Mouse (Mus musculus) forebrain, postnatal 0 days (tissue): ENCODE results near the gene Slc25a53. TPM values are rescaled to one million over a fixed set of nuclear protein-coding genes. Genes with fewer than 3 reads are reported as not detected.
"Not testable (repeated sequence)": the region's sequence is repeated elsewhere in the genome, so short reads cannot be mapped to it uniquely, and the experiment has no call there.

Source experiments
- ATAC-seq: fragments of 200-750 bp; cut with Nextera tagmentation; 2 replicates; pipeline ENCODE4 v1.8.0; 2017; ENCODE audit warnings: mild to moderate bottlenecking, moderate library complexity
- DNase-seq: peaks from one replicate; pipeline ENCODE4 v3.0.0-alpha.2; 2015
- H3K27ac ChIP-seq: fragments of 300-500 bp; sonication (generic); 2 replicates; pipeline ENCODE4 v1.5.1; 2014; ENCODE audit warnings: low read depth, mild to moderate bottlenecking, antibody characterized with exemption, low read length, moderate library complexity, mixed read lengths
- H3K27me3 ChIP-seq: fragments of 300-500 bp; sonication (generic); 2 replicates; pipeline ENCODE4 v1.6.1; 2014; ENCODE audit warnings: mild to moderate bottlenecking, low read length, mixed read lengths; ENCODE audit not compliant: insufficient read depth
- H3K36me3 ChIP-seq: fragments of 300-500 bp; sonication (generic); 2 replicates; pipeline ENCODE4 v1.6.1; 2014; ENCODE audit warnings: mild to moderate bottlenecking, moderate library complexity; ENCODE audit not compliant: insufficient read depth
- H3K4me1 ChIP-seq: fragments of 300-500 bp; sonication (generic); 2 replicates; pipeline ENCODE4 v1.6.1; 2014; ENCODE audit warnings: antibody characterized with exemption; ENCODE audit not compliant: insufficient read depth
- H3K4me2 ChIP-seq: fragments of 300-500 bp; sonication (generic); 2 replicates; pipeline ENCODE4 v1.6.1; 2014; ENCODE audit warnings: low read depth, mild to moderate bottlenecking, moderate library complexity
- H3K4me3 ChIP-seq: fragments of 300-500 bp; sonication (generic); 2 replicates; pipeline ENCODE4 v1.5.1; 2014; ENCODE audit warnings: low read depth, low read length, mixed read lengths
- H3K9ac ChIP-seq: fragments of 300-500 bp; sonication (generic); 2 replicates; pipeline ENCODE4 v1.6.1; 2014; ENCODE audit warnings: mild to moderate bottlenecking
- H3K9me3 ChIP-seq: fragments of 300-500 bp; sonication (generic); 2 replicates; pipeline ENCODE4 v1.6.1; 2016; ENCODE audit warnings: low read length
- CTCF ChIP-seq: sonication (generic); IDR thresholded peaks from 2 replicates; pipeline ENCODE4 v1.5.1; 2016; ENCODE audit warnings: antibody characterized with exemption, control low read depth, low read depth
- WGBS: fragments of 180-500 bp; shearing (Covaris S2); extraction: QIAGEN DNeasy Blood & Tissue Kit; methylation state at CpG from one replicate; pipeline ENCODE4 v1.1.7; 2014; 5-methylcytosine and 5-hydroxymethylcytosine counted together
- polyA plus RNA-seq: library from polyadenylated mRNA; unstranded; fragments of >200 nt; fragmentation: Nextera tagmentation; extraction: Ambion mirVana; gene quantifications from 2 replicates; pipeline ENCODE4 v1.2.1, GENCODE M21; 2015
- total RNA-seq: library from RNA; depleted of rRNA; stranded (reverse); fragments of >200 nt; gene quantifications from 2 replicates; pipeline ENCODE4 v1.2.3, GENCODE M21; 2014

The Slc25a53 gene
- total and polyA plus RNA-seq, 2 experiments from 2014 or later = 12.3 to 48.5 TPM

- peak; percentile 6 for TF ChIP-seq CTCF
- WGBS = 22% methylated on average over 26 of the region's 26 CpGs
These were observed 45.0 kb downstream of the Slc25a53 start, which contains the start of gene Zcchc18 for GRCm38 (mm10) chrX:136992978-136993547. Zcchc18 (plus strand) TSS chrX:136993155.

GRCm38 (mm10) chrX:136992191-136992965, 45.7 kb downstream of the Slc25a53 start:
- 25% methylated on average over 19 of the region's 19 CpGs for WGBS
- Histone ChIP-seq H3K4me2 (peak overlapping the region; percentile 53), H3K9me3 (no peaks in the 10 kb centered on the region), H3K27me3 (no peaks in the 10 kb centered on the region), H3K36me3 (no peaks in the 10 kb centered on the region), H3K4me1 (no peaks in the 10 kb centered on the region), H3K9ac (peak overlapping the region; percentile 68), H3K27ac (peak overlapping the region; percentile 94), H3K4me3 (peak overlapping the region; percentile 53)
- no peak for TF ChIP-seq CTCF
- DNase-seq (no peak), ATAC-seq (peak; percentile 50)

More at GRCm38 (mm10) chrX:136992978-136993547, 45.0 kb downstream of the Slc25a53 start, which contains the start of gene Zcchc18:
- DNase-seq (peak; percentile 92), ATAC-seq (peak; percentile 97)
- Histone ChIP-seq H3K4me1 (no peaks in the 10 kb centered on the region), H3K27me3 (no peaks in the 10 kb centered on the region), H3K4me2 (peak within 1 kb of the TSS; percentile 53), H3K9ac (peak within 1 kb of the TSS; percentile 68), H3K4me3 (peak within 1 kb of the TSS; percentile 53), H3K27ac (peak within 1 kb of the TSS; percentile 94), H3K36me3 (no peaks in the 10 kb centered on the region), H3K9me3 (no peaks in the 10 kb centered on the region)

DNA sequence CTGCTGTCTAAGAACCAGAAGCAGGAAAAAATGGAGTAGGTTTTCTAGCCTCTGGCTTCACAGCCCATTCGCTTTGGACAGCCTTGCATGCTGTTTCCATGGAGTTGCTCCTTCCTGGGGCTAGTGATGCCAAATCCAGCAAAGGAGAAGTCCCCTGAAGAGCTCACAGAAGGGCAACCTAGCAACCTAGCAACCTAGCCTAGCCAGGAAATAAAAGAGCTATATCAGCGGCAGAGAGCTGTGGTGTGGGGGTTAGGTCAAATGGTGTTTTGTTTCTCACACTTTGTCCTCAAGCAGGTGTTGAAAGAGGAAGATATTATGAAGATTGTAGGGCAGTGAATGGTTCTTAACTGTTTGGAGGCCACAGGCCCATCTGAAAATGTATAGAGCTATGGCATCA, 46.8 kb downstream of the Slc25a53 start:
- Histone ChIP-seq H3K4me3 (no peak overlapping the region), H3K4me2 (peak overlapping the region; percentile 53), H3K4me1 (no peaks in the 10 kb centered on the region), H3K9me3 (no peaks in the 10 kb centered on the region), H3K27ac (no peak overlapping the region), H3K36me3 (no peaks in the 10 kb centered on the region), H3K27me3 (no peaks in the 10 kb centered on the region), H3K9ac (0 out of 2 replicates have a peak overlapping the region, but pooled peaks have one; percentile 68)
- no peak for TF ChIP-seq CTCF
- 51% methylated on average over 2 of the region's 2 CpGs for WGBS
- DNase-seq (no peak), ATAC-seq (no peak)

DNA sequence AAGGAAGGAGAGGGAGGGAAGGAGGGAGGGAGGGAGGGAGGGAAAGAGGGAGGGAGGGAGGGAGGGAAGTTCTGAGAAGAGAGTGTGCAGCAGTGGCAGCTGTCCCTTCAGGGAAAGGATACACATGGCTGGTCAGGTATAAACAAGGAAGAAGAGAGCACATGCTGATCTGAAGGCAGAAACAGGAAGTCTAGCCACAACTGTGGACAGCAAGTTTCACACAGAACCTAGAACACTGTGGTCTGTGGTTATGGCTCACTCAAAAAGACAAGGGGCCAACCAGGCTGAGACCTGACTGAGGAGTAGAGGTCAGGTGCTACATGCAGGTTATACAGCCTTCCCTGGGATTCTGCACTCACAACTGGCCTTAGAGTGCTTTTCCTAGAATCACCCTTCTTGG, 52.1 kb downstream of the Slc25a53 start:
- no peak for ATAC-seq
- H3K36me3 ChIP-seq = no peaks in the 10 kb centered on the region
- no peak overlapping the region for H3K4me2 ChIP-seq
- no peak overlapping the region for H3K27ac ChIP-seq
- H3K4me1 ChIP-seq = no peaks in the 10 kb centered on the region
- H3K9ac ChIP-seq = no peak overlapping the region
- H3K9me3 ChIP-seq = no peaks in the 10 kb centered on the region
- TF ChIP-seq CTCF = no peak
- H3K27me3 ChIP-seq = no peaks in the 10 kb centered on the region
- DNase-seq = no peak
- no peak overlapping the region for H3K4me3 ChIP-seq

- ATAC-seq = no peak
- Histone ChIP-seq H3K27ac (no peak overlapping the region), H3K27me3 (no peaks in the 10 kb centered on the region), H3K36me3 (no peaks in the 10 kb centered on the region), H3K4me3 (no peak overlapping the region), H3K9ac (no peak overlapping the region), H3K4me1 (no peaks in the 10 kb centered on the region), H3K9me3 (no peaks in the 10 kb centered on the region), H3K4me2 (no peak overlapping the region)
- DNase-seq = no peak
- peak; percentile 58 for TF ChIP-seq CTCF
These were observed 59.5 kb downstream of the Slc25a53 start for GRCm38 (mm10) chrX:136978616-136979015.

DNA sequence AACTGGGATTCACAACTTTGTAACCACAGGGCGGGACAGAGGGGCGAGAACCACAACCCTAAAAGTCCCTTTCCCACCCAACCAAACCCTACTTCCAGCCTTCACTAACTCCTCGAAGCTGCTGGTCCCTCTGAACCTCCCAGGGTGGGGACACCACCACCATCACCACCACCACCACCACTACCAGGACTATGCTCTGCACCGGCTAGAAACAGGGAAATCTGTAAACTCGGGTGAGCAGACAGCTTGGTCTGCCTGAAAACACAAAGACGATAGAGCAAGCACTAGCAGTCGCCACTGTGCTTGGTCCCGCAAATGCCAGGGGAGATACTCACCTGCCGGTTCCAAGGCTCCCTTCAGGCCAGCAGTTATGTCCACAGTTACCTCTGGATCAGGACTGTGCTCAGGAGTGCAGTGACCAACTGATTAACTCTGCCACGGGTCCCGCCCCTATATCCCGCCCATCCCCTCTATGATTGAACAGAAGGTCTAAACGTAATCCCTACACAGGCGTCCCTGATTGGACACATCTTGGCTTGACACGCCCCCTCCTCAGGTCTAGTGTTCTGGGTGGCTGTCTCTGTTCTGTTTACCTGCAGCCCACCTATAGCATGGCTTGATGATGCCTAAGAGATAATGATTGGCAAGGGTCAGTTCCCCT, 61.5 kb downstream of the Slc25a53 start, which contains the start of the genes Tmsb15l and Tmsb15b1:
Gene Tmsb15l (minus strand): TSS at position 446 of the 661 bp plus-strand sequence.
Gene Tmsb15b1 (minus strand): TSS at position 451 of the 661 bp plus-strand sequence.
- peak; percentile 100 for ATAC-seq
- Histone ChIP-seq H3K27ac (no peak within 1 kb of the TSS), H3K4me2 (peak within 1 kb of the TSS; percentile 56), H3K9me3 (no peaks in the 10 kb centered on the region), H3K36me3 (no peaks in the 10 kb centered on the region), H3K4me3 (peak within 1 kb of the TSS; percentile 43), H3K9ac (peak within 1 kb of the TSS; percentile 47), H3K27me3 (no peaks in the 10 kb centered on the region), H3K4me1 (no peaks in the 10 kb centered on the region)
- peak; percentile 83 for DNase-seq
- TF ChIP-seq CTCF = no peak
- WGBS = 39% methylated on average over 15 of the region's 15 CpGs

DNA sequence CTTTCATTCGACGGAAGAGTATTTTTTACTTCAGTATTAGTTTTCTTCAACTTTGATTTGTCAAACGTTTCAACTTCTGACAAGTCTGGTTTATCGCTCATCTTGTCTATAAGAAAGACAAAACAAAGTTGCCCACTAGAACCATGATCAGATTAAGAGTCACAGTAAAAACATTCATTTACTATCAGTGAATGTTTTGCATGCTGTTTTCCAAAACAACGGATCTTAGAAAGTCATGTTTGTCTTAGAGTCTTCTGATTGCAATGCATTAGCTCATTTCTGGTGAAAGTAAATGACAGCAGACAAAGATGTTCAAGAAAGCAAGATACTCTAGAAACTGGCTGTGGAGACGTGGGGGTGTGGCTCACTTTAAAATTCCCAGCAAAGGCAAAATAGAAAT, 62.7 kb downstream of the Slc25a53 start, which contains the start of gene Tmsb15b2:
Gene Tmsb15b2 (minus strand): TSS at position 101 of the 400 bp plus-strand sequence.
- H3K4me3 ChIP-seq = peak within 1 kb of the TSS; percentile 43
- ATAC-seq, H3K36me3 ChIP-seq, H3K9me3 ChIP-seq, H3K4me1 ChIP-seq, H3K27me3 ChIP-seq, DNase-seq, H3K27ac ChIP-seq: not testable (repeated sequence)
- H3K9ac ChIP-seq = peak within 1 kb of the TSS; percentile 47
- WGBS = 87% methylated on average over 6 of the region's 6 CpGs
- peak within 1 kb of the TSS; percentile 56 for H3K4me2 ChIP-seq
